Mouse (Mus musculus) brain, adult 2 months (tissue): ENCODE results near the gene Cacna1f.

Experiments used
- DNase-seq: peaks from one replicate; pipeline ENCODE4 v3.0.0; 2011; ENCODE audit warnings: low read depth, low spot score

The Cacna1f gene

GRCm38 (mm10) chrX:7606783-7607182 lies at the start of gene Cacna1f:
Gene Cacna1f, plus strand, starts transcription at chrX:7607083.
- no peak for DNase-seq

GRCm38 (mm10) chrX:7563076-7563475 lies 43.8 kb upstream of the Cacna1f start:
- DNase-seq, result no peak

DNA sequence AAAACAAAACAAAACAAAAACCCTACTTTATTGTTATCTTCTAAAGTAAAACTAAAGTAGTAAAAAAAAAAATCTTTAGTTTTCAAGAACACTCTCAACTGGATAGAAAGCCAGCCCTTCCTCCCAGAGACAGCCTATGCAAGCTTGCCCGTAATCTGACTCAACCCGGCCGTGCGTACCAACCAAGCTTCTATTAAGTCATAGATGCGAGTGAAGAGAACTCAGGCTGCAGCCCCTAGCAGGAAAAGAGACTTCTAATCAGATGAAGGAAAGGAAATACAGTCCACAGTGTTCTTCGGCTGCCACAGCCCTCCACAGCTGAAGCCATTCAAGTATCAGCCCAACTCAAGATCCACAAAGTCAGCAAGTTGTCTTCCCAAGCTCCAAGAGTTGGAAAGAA lies 40.5 kb upstream of the Cacna1f start:
- no peak for DNase-seq

DNA sequence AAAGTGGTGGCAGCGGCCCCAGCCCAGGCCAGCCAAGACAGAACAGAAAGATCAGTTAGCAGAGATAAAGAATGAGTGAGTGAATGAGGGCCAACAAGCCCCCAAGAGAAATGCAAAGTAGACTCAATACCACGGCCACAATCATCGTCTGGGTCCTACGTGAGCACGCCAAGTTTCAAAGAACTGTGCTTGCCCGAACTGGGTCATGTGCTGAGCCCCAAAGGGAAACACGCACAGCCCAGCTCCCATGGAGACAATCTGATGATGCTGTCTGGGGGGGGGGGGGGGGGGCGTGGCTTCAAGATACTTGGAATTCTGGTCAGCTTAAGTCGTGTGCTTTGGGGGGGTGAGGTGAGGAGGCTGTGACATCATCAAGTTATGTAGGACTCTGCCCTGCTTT lies 39.4 kb upstream of the Cacna1f start:
- no peak for DNase-seq

GRCm38 (mm10) chrX:7570481-7571175 lies 36.3 kb upstream of the Cacna1f start:
- no peak for DNase-seq

DNA sequence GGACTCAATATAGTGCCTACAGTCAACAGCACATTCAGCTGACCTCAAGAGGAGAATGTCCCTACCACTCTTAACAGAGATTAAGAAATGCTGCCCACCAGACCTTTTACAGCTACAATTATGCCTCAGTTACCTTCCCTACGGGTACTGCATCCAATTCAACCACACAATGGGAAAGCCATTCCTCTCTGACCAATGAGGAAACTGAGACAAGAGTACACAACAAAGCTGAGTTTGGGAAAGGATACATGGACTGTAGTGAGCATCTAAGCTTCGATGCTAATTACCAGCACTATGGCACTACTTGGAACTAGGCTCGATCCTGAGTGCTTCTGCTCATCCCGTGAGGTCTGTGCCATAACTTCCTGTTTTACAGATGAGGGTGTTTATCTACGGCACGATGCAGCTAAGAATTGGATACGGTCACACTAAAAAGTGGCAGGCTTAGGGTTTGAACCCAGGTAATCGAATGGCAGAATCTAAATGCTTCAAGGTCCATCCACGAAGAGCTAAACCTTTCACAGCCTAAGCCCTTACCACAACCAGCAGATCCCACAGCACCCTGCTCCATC lies 35.2 kb upstream of the Cacna1f start:
- DNase-seq, result no peak

DNA sequence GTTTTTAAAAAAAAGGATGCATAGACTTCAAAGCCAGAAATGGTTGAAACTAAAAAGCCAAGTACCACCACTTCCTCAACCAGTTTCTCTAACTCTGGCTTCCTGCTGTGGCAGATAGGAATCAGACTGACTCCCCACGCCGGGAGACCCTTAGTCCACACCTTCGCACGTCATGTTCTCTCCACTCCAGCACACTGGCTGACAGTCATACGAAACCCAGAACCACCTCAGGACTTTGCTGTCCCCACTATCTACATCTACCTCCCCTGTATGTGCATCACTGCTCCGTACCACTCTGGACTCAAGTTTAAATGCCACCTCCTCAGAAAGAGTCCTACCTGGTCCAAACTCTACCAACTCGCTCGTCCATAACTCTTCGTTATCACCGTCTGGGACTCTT lies 34.4 kb upstream of the Cacna1f start:
- DNase-seq, result no peak

DNA sequence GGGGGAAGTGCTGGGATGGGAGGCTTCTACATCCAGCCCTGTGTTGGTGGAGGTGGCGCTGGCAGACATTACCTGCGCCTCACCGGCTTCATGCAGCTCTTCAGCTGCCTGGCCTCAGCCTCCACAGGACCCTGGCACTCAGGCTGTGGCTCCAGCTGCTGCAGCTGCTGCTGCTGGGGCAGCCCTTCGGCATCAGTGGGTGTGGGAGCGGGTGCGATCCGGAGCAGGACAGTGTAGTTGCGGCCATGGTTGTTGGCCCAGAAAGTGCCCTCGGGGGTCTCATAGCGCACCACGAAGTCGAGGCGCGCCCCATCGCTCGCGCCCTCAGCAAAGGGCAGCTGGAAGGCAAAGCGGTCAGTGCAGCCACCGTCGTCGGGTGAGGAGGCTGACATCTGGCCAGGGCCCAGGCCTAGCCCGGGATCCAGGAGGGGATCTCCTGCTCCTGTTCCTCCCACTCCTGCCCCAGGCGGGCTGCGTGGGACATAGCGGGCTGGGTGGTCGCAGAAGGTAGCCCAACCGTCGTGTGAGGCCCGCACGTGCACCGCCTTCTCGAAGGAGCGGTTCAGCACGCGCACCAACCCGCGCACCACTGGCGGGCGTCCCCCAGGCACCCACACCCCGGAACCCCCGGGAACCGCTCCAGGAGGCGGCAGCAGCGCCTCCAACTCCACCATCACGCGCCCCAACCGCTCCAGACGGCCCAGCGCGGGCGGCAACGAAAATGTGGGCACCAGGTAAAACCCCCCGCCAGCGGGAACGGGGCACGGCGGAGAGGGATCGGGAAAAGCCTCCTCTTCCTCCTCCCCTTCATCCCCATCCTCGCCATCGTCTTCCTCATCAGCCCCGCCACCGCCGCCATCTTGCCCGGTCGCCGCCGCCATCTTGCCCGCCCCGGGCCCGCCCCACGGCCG lies 33.5 kb upstream of the Cacna1f start, which contains the start of gene Foxp3:
TSS of gene Foxp3 (plus strand) at position 469 of the 911 bp plus-strand sequence.
- no peak for DNase-seq

GRCm38 (mm10) chrX:7574087-7574884 lies 32.6 kb upstream of the Cacna1f start, which contains the start of gene Ppp1r3f:
Gene Ppp1r3f, minus strand, starts transcription at chrX:7574283.
- peak; percentile 99 for DNase-seq

DNA sequence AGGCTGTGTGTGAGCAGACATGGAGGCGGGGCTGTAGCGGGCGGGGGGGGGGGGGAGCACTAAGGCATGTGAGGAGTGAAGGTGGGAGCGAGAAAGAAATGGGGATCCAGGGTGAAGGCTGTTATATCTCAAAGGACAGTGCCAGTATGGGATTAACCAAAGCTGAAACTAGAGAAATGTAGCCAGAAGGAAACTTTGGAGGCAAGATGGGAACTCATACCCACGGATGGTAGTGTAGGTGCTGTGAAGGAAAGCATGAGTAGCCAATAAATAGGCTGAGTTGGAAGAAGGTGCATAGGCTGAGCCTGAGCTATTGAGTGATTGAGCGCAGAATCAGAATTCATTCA lies 32.0 kb upstream of the Cacna1f start:
- no peak for DNase-seq

- DNase-seq, result peak; percentile 47
Measured at GRCm38 (mm10) chrX:7581151-7581550, 25.7 kb upstream of the Cacna1f start.

- no peak for DNase-seq
Measured at GRCm38 (mm10) chrX:7583881-7584280, 23.0 kb upstream of the Cacna1f start.

GRCm38 (mm10) chrX:7586356-7586755 lies 20.5 kb upstream of the Cacna1f start:
- no peak for DNase-seq

DNA sequence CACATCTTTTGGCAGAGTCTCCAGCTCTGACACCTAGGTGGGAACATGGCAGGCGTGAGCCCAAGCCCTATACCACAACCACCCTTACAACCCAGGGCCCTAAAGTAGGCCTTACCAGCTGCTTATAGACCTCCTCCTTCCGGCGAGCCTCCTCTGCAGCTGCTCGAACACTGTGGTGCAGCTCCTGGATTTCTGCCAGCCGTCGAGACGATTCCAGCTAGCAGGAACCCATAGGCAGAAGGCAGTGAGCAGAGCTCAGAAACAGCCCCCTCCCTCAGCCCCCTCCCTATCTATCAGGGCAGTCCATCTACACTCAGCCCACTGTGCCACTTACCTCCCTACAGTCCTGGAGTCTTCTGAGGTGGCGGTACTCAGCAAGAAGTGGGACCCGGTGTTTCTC lies 11.5 kb upstream of the Cacna1f start:
- DNase-seq, result peak; percentile 25

GRCm38 (mm10) chrX:7604004-7604403 lies 2.9 kb upstream of the Cacna1f start:
- DNase-seq, result no peak

- DNase-seq, result peak; percentile 95
Measured at GRCm38 (mm10) chrX:7604879-7605574, 1.9 kb upstream of the Cacna1f start, which contains the start of gene Ccdc22. Gene Ccdc22, minus strand, starts transcription at chrX:7605517.

DNA sequence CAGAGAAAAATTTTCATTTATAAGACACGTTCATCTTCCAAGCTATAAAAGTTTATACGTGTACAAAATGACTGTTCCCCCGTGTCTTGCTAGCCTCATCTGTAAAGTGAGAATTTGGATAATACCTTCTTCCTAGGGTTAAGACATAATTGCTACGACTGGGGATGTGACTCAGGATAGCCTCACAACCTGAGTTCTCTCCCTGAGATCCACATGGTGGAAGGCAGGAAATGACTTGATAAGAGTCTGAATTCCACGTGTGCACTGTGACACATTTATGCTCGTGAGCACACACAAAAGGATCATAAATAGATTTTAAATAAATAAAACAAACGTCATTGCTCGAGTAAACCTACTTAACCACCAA lies 1.3 kb upstream of the Cacna1f start:
- peak; percentile 12 for DNase-seq

- peak; percentile 30 for DNase-seq
Measured at GRCm38 (mm10) chrX:7610035-7610434, 3.2 kb downstream of the Cacna1f start.

DNA sequence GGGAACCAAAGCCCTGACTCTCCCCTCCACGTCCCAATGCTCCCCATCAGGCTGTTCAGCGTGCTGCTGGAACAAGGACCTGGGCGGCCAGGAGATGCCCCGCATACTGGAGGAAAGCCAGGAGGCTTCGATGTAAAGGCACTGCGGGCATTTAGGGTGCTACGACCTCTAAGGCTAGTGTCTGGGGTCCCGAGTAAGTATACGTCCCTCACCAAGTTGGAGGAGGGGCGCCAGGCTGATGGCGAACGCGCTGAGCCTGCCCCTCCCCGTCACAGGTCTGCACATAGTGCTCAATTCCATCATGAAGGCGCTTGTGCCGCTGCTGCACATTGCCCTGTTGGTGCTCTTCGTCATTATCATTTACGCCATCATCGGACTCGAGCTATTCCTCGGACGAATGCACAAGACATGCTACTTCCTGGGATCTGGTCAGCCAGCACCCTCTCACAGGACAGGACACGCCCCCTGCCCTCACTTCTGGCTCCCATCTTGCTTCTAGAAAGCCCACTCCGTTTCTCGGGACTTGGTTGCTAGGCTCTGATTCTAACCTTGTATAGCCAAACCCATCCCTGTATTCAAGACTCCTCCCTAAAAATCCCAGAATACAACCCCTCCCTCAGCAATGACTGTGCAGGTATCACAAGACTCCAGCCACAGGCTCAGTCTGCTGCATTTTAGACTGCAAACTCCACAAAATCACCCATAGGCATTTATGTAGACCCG lies 3.8 kb downstream of the Cacna1f start:
- peak; percentile 60 for DNase-seq

DNA sequence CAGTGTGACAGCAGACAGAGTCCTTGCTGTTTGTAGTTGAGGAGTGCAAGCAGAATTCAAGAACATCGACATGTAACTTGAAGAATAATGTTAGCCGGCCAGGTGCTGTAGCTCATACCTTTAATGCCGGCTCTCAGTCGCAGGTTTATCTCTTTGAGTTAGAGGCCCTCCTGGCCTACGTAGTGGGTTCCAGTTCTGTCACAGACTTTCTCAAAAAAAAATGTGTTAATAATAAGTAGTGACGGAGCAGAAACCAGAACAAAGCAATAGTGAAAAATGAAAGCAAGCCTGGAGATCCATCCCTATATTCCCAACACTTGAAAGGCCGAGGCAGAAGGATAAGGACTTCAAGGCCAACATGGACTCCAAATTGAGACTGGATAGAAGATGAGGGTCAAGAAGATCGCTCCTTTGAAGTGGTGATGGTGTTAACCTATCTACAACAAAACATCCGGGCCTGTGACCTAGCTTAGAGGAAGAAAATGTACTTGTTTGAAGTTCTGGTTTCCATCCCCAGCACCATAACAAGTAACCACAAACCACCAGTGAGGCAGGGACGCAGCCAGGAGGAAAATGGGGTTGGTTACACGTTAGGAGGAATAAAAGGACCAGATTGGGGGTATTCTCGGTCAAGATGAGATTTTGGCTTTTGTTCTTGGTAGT lies 11.1 kb downstream of the Cacna1f start:
- DNase-seq, result no peak
